Mouse (Mus musculus) limb, embryonic 14.5 days (tissue): Measurements from ENCODE around the gene Adamts9. TPM values are rescaled to one million over a fixed set of nuclear protein-coding genes. Genes with fewer than 3 reads are reported as not detected.
A peak's percentile ranks its signal among the peaks of the same experiment; 100 is the strongest.

Experiments
- ATAC-seq: fragments of 200-750 bp; cut with Nextera tagmentation; 2 replicates; pipeline ENCODE4 v1.8.0; 2017; ENCODE audit warnings: low read depth, moderate number of reproducible peaks, moderate TSS enrichment; ENCODE audit not compliant: low FRiP score
- DNase-seq: peaks from one replicate; pipeline ENCODE4 v3.0.0-alpha.2; 2015; ENCODE audit warnings: low spot score
- H3K27ac ChIP-seq: fragments of 300-500 bp; sonication (generic); replicated peaks from 2 replicates; pipeline ENCODE4 v1.5.1; 2014; ENCODE audit warnings: low read depth, mild to moderate bottlenecking, low read length, moderate library complexity, mixed read lengths
- H3K27me3 ChIP-seq: fragments of 300-500 bp; sonication (generic); 2 replicates; pipeline ENCODE4 v1.6.1; 2014; ENCODE audit warnings: low read length, mixed read lengths; ENCODE audit not compliant: control insufficient read depth, insufficient read depth
- H3K36me3 ChIP-seq: fragments of 300-500 bp; sonication (generic); 2 replicates; pipeline ENCODE4 v1.6.1; 2014; ENCODE audit warnings: mild to moderate bottlenecking, low read length, moderate library complexity, mixed read lengths; ENCODE audit not compliant: control insufficient read depth, insufficient read depth
- H3K4me1 ChIP-seq: fragments of 300-500 bp; sonication (generic); 2 replicates; pipeline ENCODE4 v1.6.1; 2014; ENCODE audit warnings: antibody characterized with exemption, low read length, mixed read lengths; ENCODE audit not compliant: control insufficient read depth, insufficient read depth
- H3K4me2 ChIP-seq: fragments of 300-500 bp; sonication (generic); replicated peaks from 2 replicates; pipeline ENCODE4 v1.6.1; 2014; ENCODE audit warnings: low read depth, mild to moderate bottlenecking, low read length, moderate library complexity; ENCODE audit not compliant: severe bottlenecking
- H3K4me3 ChIP-seq: fragments of 300-500 bp; sonication (generic); replicated peaks from 2 replicates; pipeline ENCODE4 v1.5.1; 2014; ENCODE audit warnings: low read length
- H3K9ac ChIP-seq: fragments of 300-500 bp; sonication (generic); 2 replicates; pipeline ENCODE4 v1.6.1; 2014; ENCODE audit warnings: mild to moderate bottlenecking, low read depth, low read length, moderate library complexity; ENCODE audit not compliant: severe bottlenecking
- H3K9me3 ChIP-seq: fragments of 300-500 bp; sonication (generic); 2 replicates; pipeline ENCODE4 v1.6.1; 2016; ENCODE audit warnings: low read length; ENCODE audit not compliant: control insufficient read depth
- POLR2A ChIP-seq: fragments of 200-500 bp; IDR thresholded peaks from 2 replicates; pipeline ENCODE4 v1.8.0; 2012; ENCODE audit warnings: inconsistent platforms, mild to moderate bottlenecking, moderate library complexity, borderline replicate concordance; ENCODE audit not compliant: insufficient read depth, insufficient read length; ENCODE audit errors: extremely low read depth
- WGBS: fragments of 180-500 bp; shearing (Covaris S2); extraction: QIAGEN DNeasy Blood & Tissue Kit; methylation state at CpG from one replicate; pipeline ENCODE4 v1.1.7; 2014; 5-methylcytosine and 5-hydroxymethylcytosine counted together
- polyA plus RNA-seq, 2 experiments: library from polyadenylated mRNA; depleted of rRNA in 1 of 2; stranded (reverse) in 1 of 2; unstranded in 1 of 2; fragments of >200 nt; fragmentation: Nextera tagmentation in 1 of 2; extraction: Ambion mirVana in 1 of 2; gene quantifications; 2 replicates each; pipeline versions ENCODE4 v1.2.1 to v1.2.3; 2012 to 2014

Adamts9 gene
- polyA plus RNA-seq, 2 experiments = 8.9 to 21.2 TPM

DNA sequence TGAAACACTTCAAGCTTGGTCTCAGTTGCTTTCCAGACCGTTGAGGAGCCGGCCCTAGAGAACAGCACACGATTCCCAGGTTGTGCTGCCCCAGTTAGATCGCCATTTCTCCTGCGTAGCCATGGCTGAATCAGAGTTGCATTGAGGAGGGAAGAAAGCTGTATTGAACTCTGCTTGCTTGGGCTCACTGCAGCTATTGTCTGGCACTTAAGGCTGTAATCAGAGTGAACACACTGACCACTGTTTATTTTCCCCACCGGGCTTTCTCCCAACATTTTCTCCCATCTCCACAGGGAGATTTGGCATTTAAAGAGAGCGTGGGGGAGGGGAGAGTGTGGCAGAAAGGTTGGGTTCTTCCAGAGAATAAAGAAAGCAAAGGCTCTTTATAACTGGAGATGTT, 214.8 kb downstream of the Adamts9 start:
- Histone ChIP-seq H3K4me3 (no peak overlapping the region), H3K4me1 (peaks cover 9% of the 10 kb centered on the region; the same call in 1 of the 2 replicates), H3K9ac (no peak overlapping the region), H3K27ac (no peak overlapping the region), H3K27me3 (no peaks in the 10 kb centered on the region), H3K9me3 (no peaks in the 10 kb centered on the region), H3K4me2 (no peak overlapping the region), H3K36me3 (no peaks in the 10 kb centered on the region)
- DNase-seq (no peak), ATAC-seq (no peak)
- TF ChIP-seq POLR2A = no peak
- whole genome bisulfite sequencing = 48% methylated on average over 7 of the region's 7 CpGs

DNA sequence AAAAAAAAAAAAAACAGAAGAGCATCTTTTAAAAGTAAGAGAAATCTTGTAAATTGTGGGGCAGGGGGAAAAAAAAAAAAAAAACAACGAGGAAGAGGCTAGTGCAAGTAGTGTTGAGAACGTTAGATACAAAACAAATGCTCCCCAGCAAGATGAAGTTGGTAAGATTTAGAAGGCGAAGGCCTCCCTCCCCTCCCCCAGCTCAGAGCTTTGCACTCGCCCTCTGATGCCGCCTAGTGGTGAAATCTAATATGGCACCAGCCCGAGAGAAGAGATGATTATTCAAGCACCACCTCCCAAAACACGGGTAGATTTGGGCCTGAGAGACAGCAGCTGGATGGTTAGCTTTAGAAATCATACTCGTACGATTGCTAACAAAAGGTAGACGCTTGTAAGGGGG, 215.2 kb downstream of the Adamts9 start:
- Histone ChIP-seq H3K4me2 (no peak overlapping the region), H3K4me1 (peaks cover 9% of the 10 kb centered on the region; the same call in 1 of the 2 replicates), H3K9ac (no peak overlapping the region), H3K27ac (no peak overlapping the region), H3K4me3 (no peak overlapping the region), H3K36me3 (no peaks in the 10 kb centered on the region), H3K27me3 (no peaks in the 10 kb centered on the region), H3K9me3 (no peaks in the 10 kb centered on the region)
- DNase-seq = peak; percentile 79
- WGBS = 2% methylated on average over 10 of the region's 10 CpGs
- no peak for ATAC-seq
- no peak for TF ChIP-seq POLR2A

DNA sequence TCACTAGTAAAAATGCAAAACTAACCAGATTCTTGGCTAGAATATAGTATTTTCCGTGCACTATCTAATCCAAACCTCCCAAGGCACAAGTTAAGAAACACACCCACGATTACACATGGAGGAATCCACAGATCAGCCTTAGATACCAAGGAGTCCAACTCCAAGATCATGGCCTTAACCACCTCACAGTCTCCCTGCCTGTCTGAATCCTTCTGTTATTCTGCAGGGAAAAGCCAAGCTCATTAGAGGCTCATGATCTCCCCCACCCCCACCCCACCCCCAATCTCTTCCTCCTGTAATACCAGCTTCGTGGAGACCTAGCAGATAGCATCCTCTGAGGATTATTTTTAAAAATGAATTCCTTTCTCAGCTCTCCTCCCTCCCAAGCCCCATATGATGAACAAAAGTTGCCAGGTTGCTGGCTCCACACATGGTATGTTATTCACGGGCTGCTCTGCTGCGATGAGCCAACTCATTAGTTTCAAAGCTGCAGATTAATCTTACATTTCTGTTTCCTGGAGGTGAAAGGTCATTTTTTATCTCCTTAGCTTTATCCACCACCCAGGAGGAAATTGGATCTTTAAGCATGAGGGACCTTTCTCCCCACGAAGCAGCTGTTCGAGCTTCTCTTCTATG, 215.8 kb downstream of the Adamts9 start:
- Histone ChIP-seq H3K4me2 (no peak overlapping the region), H3K27me3 (no peaks in the 10 kb centered on the region), H3K27ac (no peak overlapping the region), H3K36me3 (no peaks in the 10 kb centered on the region), H3K4me1 (peaks cover 9% of the 10 kb centered on the region; the same call in 1 of the 2 replicates), H3K9me3 (no peaks in the 10 kb centered on the region), H3K9ac (no peak overlapping the region), H3K4me3 (no peak overlapping the region)
- ATAC-seq (no peak), DNase-seq (no peak)
- no peak for TF ChIP-seq POLR2A
- 13% methylated on average over 7 of the region's 7 CpGs for WGBS

DNA sequence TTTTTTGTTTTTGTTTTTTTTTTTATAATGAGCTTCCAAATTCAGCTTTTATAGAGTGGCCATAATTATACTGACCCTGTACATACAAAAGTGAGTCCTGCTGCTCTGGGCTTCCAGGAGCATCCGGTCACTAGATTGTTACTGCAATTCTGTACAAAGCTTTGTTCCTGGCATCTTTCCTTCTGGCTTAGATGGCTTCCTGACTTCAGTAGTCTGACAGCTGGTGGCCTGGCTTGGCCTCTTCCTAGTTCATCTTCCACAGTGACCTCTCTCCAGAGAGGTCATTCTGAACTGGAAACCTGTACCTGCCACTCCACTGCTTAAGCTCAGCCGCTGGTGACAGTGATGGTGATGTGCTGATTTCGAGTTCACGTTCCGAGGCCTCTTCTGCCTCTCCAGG, 217.2 kb downstream of the Adamts9 start:
- Histone ChIP-seq H3K27ac (no peak overlapping the region), H3K4me2 (no peak overlapping the region), H3K9ac (no peak overlapping the region), H3K4me3 (no peak overlapping the region), H3K36me3 (no peaks in the 10 kb centered on the region), H3K27me3 (no peaks in the 10 kb centered on the region), H3K4me1 (peaks cover 9% of the 10 kb centered on the region; the same call in 1 of the 2 replicates), H3K9me3 (no peaks in the 10 kb centered on the region)
- no peak for ATAC-seq
- WGBS = 77% methylated on average over 5 of the region's 5 CpGs
- TF ChIP-seq POLR2A = no peak
- DNase-seq = no peak

DNA sequence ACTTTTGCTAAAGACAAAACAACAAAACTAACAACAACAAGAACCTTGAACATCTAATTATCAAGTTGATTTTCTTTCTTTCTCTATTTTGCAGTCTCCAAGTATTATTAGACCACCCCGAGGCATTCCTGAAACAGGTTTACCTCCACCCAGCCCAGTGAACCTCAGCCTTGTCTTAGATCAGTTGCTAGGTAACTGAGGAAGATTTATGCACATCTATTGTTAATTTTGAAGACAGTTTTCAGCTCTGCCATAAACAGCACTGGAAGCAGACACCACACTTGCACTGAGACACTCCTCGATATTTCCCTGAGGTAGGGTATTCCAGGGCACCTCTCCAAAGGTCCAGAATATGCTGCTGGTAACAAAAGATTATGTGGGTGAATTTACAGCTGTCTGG, 218.9 kb downstream of the Adamts9 start:
- ATAC-seq = no peak
- 70% methylated on average over 2 of the region's 2 CpGs for WGBS
- H3K27ac ChIP-seq = no peak overlapping the region

More for the DNA sequence above, 218.9 kb downstream of the Adamts9 start:
- Histone ChIP-seq H3K9me3 (no peaks in the 10 kb centered on the region), H3K27me3 (no peaks in the 10 kb centered on the region), H3K36me3 (no peaks in the 10 kb centered on the region), H3K4me3 (no peak overlapping the region), H3K4me1 (peaks cover 9% of the 10 kb centered on the region; the same call in 1 of the 2 replicates), H3K4me2 (no peak overlapping the region), H3K9ac (no peak overlapping the region)
- no peak for TF ChIP-seq POLR2A
- DNase-seq = no peak

Other genes starting within 250 kb of the Adamts9 start
- 5.5 and 6.4 TPM in 2 replicates for gene Prickle2, start 237.3 kb downstream of the Adamts9 start, polyA plus RNA-seq (2012; rRNA removed)
- gene Prickle2, start 237.3 kb downstream of the Adamts9 start, polyA plus RNA-seq (2014; fragmentation: Nextera tagmentation; extraction: Ambion mirVana) = 8.0 and 8.4 TPM in 2 replicates
- 0.06 and 0.10 TPM in 2 replicates for gene A730049H05Rik, start 127.0 kb downstream of the Adamts9 start, polyA plus RNA-seq (2012; rRNA removed)
- 0.54 and 0.63 TPM in 2 replicates for gene A730049H05Rik, start 127.0 kb downstream of the Adamts9 start, polyA plus RNA-seq (2014; fragmentation: Nextera tagmentation; extraction: Ambion mirVana)
- 0.01 TPM in 1 of 2 replicates, not detected in the other for gene Gm15737, start 74.1 kb downstream of the Adamts9 start, polyA plus RNA-seq (2012; rRNA removed)
- gene Gm15737, start 74.1 kb downstream of the Adamts9 start, polyA plus RNA-seq (2014; fragmentation: Nextera tagmentation; extraction: Ambion mirVana) = 0.08 and 0.10 TPM in 2 replicates